Mouse (Mus musculus): ENCODE data around the gene Prkd1. TPM values are rescaled to one million over a fixed set of nuclear protein-coding genes. Genes with fewer than 3 reads are reported as not detected.

Prkd1 gene
- total RNA-seq, 2 experiments from 2014 or later = 15.9 to 17.4 TPM

DNA sequence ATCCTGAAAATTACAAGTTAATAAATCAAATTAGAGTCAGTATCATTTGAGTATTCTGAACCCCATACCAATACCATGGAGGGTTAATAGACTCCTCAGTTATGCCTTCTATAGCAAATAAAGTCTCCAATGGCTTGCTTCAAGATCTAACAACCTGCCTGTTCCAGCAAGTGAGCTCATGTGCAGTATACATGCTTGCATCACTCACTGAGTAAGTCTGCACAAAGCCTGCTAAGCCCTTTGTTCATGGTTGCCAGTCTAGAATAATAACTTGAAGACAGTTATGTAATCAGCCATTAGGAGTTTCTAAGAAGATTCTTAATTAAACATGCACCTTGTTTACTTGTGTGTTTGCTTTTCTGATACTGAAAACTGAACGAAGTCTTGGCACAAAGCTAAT lies 88.4 kb downstream of the Prkd1 start:
- DNase-seq (ENCODE audit: low spot score in 2 of 2) = no peak

DNA sequence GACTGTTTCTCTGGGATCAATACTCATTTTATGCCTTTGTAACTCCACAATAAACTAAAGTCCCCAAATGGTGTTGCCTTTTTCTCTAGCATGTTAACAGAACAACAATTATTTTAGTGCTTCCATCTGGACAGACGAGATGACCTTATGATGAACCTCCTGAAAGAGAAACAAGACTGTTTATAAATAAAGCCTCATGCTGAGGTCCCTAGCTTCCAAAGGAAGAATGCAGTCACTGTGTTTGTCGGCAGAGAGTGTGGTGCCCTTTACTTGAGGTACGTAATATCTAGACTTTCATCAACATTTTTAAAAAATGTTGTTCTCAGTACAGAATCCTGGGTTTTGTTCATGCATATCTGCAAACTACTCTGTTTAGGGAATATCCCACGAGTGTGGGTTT lies 90.7 kb downstream of the Prkd1 start:
- DNase-seq (ENCODE audit: low spot score in 2 of 2) = no peak

DNA sequence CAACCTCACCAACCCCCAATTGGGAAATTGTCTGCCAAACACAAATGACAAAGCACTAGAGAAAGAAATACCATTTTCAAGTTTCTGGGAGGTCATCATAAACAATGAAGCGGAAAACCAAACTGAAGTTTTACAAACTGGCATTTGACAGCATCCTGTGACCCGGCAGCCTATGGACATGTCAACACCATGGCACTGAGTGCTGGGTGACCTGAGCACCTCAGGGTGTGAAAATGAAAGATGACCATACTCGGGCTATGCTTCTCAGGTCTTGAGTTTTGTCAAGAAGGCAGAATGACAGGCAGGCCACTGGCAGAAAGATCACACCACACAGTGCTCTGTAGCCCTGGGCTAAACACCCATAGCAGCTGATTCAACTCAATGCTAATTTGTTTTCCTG lies 94.7 kb downstream of the Prkd1 start:
- DNase-seq (ENCODE audit: low spot score in 2 of 2) = no peak

DNA sequence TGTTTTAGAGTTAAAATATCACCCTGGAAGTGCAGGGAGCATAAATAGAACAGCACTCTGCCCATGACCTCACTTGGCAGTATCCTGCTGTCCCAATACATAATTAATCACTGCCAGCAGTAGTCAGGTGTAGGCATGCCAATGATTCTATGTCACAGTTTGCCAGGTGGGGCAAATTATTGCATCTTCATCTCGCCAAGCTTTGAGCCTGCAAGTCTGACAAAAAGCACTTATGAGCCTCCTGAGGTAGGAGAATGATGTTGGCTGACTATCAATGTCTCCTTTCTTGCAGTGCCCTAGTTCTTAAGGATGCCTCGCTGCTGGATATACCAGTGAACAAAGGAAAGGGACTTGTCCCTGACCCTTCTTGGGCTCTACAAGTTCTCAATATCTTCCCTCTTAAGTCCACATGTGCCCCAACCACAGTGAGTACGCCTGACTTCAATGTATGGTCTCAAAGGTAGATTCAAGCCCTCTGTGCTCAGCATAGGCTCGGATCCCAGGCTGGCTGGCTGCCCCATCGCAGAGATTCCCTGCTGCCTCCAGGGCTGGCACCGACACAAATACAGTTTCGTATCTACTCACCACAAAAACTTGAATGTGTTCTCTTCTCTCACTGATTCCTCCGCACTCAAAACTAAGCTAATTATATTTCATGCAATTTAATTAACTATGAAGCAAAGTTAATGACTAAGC lies 98.9 kb downstream of the Prkd1 start:
- DNase-seq (ENCODE audit: low spot score in 2 of 2) = peak; percentile 59 to 77

DNA sequence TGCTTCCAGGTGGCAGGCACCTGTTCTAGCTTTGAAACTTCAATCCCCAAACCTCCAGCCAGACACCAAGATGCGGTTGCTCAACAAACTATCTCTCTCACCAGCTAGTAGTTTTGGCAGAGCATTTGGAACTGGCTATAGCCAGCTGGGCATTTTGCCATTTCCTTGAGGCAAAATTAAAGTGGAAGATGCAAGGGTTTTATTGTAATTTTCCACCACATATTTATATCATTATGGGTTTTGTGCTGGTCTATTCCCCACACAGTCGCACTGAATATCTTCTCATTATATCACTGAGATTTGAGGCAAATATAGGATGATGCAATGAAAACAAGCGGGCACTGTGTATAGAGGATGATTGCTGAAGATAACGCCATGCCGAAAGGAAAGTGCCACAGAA lies 102.5 kb downstream of the Prkd1 start:
- no peak for DNase-seq (ENCODE audit: low spot score in 2 of 2)

DNA sequence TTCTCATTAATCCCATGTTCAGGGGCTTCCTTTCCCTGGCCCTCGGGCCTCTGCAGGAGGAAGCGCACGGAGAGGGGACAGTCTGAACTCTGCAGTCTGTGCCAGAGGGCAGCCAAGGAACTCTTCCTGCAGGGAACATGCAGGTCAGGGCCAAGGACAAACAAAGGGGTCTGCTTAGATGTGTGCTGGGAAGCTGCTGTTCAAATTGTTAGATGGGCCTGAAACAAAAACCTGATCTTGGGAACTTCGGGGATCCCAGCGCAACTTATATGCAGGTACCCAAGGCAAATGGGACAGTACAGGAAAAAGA lies 103.3 kb downstream of the Prkd1 start:
- no peak for DNase-seq (ENCODE audit: low spot score in 2 of 2)

DNA sequence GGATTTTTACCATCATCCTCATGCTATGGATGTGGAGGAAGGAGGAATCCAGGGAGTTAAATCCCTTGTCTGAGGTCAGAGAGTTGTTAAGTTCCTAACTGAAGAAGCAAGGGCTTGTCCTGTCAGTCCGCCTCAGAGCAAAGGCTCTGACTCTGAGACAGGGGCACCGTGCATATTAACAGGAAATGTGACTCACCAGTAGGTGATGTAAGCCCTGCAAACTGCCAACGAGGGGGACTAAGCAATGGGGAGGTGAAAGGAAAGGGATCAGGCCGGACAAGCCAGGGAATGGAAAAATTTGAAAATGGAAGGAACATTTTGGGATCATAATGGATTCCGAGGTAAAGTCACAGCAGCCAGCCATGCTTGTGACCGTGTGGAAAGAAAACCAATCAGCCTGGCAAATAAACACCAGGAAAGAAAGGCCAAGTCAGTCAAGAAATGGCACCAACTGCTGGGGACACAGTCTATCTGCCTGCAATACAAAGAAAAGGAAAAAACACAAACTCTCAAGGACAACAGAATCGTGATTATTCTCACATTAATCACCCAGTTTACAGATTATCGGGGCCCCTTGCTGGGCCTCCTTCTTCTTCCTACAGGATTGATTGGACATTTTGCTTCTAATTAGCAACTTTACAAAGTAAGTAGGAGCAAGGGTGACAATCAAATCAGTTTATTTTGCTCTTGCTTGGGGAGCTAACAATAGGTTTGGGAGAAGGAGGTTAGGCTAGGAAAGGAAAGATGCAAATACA lies 103.9 kb downstream of the Prkd1 start:
- DNase-seq (ENCODE audit: low spot score in 2 of 2) = no peak

DNA sequence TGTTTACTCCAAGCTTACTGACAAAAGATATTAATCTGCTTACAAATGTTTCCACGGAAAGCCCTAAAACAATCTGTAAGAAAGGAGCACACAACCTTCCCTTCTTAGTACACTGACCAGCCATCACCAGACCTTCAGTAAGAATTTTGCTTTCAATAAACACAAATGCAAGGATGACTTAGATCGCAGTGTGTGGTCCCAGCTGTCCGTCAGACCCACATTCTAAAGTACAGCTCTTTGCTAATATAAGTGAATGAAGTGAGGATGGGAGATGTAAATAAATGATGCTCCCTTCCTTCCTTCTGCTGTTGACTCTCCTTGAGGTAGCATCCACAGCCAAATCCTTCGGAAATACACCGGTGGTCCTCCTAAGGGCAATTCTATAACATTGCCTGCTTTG lies 108.1 kb downstream of the Prkd1 start:
- DNase-seq (ENCODE audit: low spot score in 2 of 2) = no peak

DNA sequence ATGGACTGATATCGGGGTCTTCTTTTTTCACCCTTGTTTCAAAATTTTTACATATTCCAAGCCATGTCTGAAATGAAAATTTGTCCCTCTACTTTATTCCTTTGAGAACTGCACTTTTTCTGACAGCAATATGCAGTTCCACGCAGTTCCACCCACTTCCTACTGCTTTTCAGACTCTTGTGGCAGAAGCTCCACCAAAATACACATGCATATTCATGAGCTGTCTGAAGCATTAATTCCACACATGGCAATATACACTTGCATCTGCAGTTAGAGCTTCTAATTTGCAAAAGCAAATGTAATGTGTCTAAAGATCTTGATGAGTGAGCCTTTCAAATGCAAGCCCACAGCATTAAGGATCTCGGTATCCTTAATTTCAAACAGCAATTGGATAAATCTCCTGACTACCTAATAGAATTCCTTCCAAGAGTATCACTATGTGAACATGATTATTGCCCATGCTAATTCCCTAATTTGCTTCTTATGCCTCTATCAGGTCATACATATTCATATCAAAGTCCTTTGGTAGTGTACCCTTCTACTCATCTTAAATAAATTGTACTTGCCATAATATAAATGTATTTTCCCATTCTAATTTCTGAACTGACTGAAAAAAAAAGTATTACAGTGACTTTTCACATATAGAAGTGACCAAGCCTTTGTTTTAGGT lies 110.5 kb downstream of the Prkd1 start:
- no peak for DNase-seq (ENCODE audit: low spot score in 2 of 2)

DNA sequence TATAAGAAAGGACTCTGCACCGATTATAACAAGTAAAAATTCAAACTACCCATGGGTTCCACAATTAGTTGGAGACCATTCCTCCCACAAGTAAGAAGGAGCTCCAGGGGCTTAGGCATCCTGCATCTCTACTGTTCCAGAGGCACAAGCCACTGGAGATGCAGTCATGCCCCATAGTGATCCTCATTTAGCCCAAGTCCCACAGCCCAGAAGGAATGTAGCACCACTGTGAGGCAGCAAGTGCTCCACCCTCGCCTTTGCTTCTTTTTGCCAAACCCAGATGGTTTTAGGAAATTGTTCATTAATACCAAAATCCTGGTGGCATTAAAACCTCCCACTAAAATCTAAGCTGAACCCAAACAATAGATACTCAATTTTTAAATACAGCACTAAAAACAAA lies 111.1 kb downstream of the Prkd1 start:
- DNase-seq (ENCODE audit: low spot score in 2 of 2) = no peak

DNA sequence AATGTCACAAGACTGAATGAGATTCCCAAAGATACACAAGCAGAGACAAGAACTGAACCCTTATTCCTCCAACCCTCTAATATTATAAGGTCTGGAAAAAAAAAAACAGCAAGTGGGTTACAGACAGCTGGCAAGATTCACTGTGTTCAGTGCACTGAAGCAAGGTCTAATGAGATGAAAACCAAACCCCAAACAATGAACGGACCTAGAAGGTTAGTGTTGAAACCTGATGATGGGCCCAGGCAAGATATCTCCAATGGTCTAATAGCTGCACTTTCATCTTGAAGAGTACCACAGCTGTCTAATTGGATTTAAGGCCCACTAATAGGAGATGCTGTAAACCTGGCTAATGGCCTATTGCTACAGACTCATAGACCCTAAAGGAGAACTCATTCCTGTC lies 111.9 kb downstream of the Prkd1 start:
- no peak for DNase-seq (ENCODE audit: low spot score in 2 of 2)

DNA sequence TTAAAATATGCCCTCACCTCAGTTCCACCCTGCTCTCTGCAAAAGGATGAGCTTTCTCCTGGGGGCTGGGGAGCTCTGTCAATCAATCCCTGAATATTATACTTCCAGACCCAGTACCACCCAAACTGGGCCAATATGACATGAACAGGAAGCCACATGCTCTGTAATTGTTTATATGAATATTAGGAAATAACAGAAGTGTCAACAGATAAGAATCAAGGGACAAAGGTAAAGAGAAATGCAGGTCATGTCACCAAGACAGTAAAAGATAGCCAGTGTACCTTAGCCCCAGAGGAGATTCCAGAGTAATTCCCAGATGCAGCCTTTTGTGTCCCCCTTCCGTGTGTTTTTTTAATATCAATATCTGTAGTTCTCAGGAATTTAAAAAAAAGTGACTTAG lies 120.3 kb downstream of the Prkd1 start:
- no peak for DNase-seq (ENCODE audit: low spot score in 2 of 2)

DNA sequence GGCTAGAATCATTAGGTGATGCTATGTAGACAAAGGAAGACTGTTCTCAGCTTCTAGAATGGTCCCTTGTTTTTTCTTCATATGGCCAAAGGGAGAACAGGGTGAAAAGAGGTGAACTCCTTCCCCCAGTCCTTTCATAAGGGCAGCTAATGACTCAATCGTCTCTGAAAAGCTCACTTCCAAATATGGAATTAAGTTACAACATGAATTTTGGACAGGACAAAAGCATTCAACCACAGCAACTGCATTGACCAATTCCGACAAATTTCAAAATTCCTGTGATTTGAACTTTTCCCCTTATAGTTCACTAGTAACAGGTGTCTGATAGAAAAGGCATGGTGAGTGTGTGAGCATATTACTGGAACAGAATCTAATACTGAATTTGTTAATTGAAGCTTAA lies 124.8 kb downstream of the Prkd1 start:
- DNase-seq (ENCODE audit: low spot score in 2 of 2) = no peak

DNA sequence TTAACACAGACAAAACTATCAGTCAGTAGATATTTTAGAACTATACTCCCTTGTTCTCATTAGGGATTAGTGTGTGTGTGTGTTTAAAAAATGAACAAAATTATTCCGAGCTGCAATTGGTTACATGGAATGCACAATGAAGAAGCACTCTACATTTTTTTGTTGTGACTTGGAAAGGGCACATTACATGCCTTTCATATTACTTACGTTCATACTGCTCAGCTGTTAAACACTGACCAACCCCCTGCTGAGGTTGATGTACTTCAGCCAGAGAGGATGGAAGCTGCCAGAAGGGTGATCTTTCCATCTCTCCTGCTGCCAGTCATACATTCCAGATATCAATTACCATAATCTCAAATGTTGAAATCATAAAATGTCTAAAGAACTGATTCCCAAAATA lies 134.4 kb downstream of the Prkd1 start:
- no peak for DNase-seq (ENCODE audit: low spot score in 2 of 2)

DNA sequence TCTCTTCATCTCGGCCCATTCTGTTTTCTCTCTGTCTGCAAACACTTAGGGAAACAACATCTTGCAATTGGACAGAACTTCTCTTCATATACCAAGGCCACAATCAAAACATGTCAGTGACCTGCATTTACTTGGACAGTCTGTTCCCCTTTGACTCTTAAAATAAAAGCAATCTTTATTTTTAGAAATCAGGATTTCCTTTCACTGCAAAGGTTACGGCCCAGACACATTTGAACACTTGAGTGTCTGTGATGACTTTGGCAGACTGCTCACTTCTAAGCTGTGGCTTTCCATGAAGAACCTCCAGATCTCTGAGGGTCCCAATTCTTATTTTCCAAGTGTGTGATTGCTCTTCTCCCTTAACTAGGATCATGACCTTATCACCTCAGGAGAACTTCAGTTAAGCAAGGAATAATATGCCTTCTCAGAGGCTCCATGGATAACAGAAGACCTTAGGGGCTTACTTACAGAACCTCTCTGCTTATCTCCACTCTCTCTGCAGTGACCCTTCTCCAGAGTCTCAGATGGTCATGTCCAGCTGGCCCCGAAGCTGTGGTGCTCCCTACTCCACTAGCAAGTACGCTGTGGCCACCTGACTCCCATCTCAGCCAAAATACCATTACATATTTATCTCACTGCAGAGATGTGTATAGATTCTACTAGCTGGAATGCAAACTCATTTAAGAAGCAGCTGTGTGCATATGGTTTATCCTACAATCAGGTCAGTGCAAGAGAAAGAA lies 137.2 kb downstream of the Prkd1 start:
- DNase-seq (ENCODE audit: low spot score in 2 of 2) = no peak

DNA sequence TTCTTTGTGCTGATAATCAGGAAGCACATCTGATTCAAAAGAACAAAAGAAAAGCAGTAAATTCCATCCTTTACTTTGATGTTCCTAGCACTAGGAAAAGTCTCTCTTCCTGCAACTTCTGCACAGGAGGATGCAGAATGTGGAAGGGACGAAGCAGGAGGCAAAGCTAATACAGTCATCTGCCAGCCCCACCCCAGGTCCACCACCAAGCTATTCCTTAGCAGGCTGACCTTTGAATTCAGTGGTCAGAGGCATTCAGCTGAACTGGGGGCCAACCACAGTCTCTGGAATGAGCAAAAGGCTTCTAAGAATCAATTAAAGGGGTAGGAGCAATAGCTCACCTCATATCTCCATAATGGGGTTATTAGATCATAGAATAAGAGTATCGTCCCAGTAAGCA lies 140.1 kb downstream of the Prkd1 start:
- DNase-seq (ENCODE audit: low spot score in 2 of 2) = no peak

DNA sequence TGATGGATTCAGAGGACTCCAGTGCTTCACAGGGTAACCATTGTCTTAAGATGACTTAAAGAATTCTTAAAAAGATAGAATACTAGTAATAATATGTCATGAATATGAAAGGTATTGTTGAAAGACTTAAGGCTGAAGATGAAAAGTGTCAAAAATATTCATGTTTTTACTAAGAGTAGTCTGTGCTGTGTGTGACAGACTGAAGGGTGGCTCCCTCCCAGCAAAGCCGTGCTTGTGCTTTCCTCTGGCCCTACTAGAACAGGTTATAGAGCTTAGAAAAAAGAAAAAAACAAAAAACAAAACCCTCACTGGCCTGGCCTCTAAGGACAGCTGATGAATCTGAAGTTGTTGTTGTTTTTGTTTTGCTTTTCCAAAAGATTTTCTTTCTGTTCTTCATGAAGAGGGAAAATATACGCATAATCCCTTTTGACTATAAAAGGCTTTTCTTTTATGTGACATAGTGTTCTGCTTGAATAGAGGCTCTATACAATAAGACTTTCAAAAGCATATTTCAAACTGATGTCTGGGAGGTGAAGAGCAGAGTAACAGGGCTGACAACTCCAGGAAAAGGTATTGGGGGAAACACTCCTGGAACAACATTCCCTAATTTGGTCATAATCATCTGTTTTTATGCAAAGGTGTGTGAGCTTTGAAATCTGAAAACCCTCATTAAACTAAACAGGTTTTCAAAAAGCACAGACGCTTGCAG lies 148.9 kb downstream of the Prkd1 start:
- no peak for DNase-seq (ENCODE audit: low spot score in 2 of 2)

DNA sequence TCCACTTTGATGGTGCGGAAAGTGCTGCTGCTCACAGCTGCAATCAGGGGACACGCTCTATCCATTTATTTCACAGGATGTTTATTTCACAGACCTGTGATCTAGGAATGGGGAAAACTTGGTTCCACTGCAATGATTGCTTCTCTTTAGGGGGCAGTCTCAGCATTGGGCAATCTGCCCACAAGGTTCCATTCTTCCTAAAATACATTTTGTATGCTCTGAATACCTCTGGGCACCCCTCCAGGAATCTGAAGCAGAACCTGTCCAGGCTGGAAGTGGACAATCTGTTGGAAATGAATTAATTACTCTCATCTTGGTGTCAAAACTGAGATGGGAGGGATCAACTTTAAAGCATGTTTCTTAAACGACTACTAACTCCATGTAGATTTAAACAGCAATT lies 152.9 kb downstream of the Prkd1 start:
- DNase-seq (ENCODE audit: low spot score in 2 of 2) = no peak

DNA sequence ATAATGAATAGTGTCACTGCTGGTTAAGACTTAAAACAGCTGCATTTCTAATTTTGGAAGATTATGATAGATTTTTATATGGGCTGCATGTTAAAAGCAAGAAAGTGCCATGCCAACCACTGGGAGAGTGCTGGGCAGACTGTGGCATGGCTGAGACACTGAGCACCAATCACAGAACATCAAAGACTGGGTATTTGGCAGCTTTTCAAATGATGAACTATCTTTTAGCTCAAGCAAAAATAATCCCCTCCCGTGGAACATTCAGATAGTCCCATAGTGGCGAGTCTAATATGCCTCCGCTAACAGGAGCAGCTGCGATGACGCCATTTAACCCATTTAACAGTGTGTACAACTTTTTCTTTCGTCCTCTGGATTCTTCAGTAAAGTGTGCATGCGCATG lies 169.1 kb downstream of the Prkd1 start:
- no peak for DNase-seq (ENCODE audit: low spot score in 2 of 2)

DNA sequence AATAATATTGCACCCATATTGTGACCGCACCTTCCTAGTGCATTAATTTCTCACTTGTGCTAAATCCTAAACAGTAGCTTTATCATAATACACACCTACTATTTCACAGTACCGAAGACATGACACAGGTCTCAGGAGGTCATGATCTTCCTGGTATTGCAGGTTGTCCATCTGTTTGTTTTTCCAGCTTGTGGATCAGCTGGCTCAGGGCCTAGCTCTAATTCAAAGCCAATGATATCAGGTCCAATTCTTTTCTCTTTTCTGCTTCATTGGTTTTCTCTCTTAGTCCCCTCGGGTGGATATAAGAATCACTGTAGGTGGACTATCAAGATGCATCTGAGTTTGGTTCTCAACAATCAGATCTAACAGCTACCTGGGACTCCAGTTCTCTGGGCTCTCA lies 191.7 kb downstream of the Prkd1 start:
- no peak for DNase-seq (ENCODE audit: low spot score in 2 of 2)

DNA sequence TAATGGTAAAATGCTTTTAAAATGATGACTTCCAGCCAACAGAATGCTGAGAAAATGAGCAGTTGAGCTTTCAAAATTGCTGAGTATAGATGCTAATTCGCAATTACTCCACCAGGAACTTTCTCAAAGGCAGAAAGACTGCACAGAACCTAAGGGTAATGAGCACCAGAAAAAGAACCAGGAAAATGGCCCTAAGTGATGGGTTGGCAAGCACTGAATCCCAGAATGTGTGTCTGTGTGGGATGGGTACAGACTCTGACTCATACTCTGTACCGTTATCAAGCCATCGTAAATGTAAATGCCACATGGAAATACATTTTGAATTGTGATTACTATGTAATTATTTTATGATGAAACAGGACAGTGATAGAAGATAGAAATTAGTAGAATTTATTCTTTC lies 197.1 kb downstream of the Prkd1 start:
- no peak for DNase-seq (ENCODE audit: low spot score in 2 of 2)

Data from layer of hippocampus, postnatal 10 days (tissue).